Mouse (Mus musculus): Measurements from ENCODE around the gene Pigk.
"Not testable (repeated sequence)": the region's sequence is repeated elsewhere in the genome, so short reads cannot be mapped to it uniquely, and the experiment has no call there.

Gene Pigk

GRCm38 (mm10) chr3:152770056-152770455 is 56.2 kb downstream of the Pigk start:
- no peak for DNase-seq

- DNase-seq: no peak
Observed at GRCm38 (mm10) chr3:152776363-152776762, 62.5 kb downstream of the Pigk start.

- DNase-seq: no peak
Observed at GRCm38 (mm10) chr3:152776872-152777540, 63.1 kb downstream of the Pigk start.

- DNase-seq: no peak
Observed at GRCm38 (mm10) chr3:152779819-152780218, 65.9 kb downstream of the Pigk start.

- peak; percentile 58 for DNase-seq
Observed at GRCm38 (mm10) chr3:152783792-152784191, 69.9 kb downstream of the Pigk start.

GRCm38 (mm10) chr3:152784353-152784752 is 70.5 kb downstream of the Pigk start:
- not testable (repeated sequence) for DNase-seq

- DNase-seq: not testable (repeated sequence)
Observed at GRCm38 (mm10) chr3:152788301-152788953, 74.5 kb downstream of the Pigk start.

GRCm38 (mm10) chr3:152792601-152793000 is 78.7 kb downstream of the Pigk start:
- DNase-seq: peak; percentile 16

GRCm38 (mm10) chr3:152793006-152793405 is 79.1 kb downstream of the Pigk start:
- DNase-seq: no peak

GRCm38 (mm10) chr3:152796216-152796615 is 82.3 kb downstream of the Pigk start:
- no peak for DNase-seq

- no peak for DNase-seq
Observed at GRCm38 (mm10) chr3:152797354-152797753, 83.5 kb downstream of the Pigk start.

GRCm38 (mm10) chr3:152799738-152800431 is 86.0 kb downstream of the Pigk start:
- DNase-seq: peak; percentile 31

GRCm38 (mm10) chr3:152813905-152814304 is 100.0 kb downstream of the Pigk start:
- DNase-seq: no peak

- DNase-seq: no peak
Observed at GRCm38 (mm10) chr3:152815110-152815509, 101.2 kb downstream of the Pigk start.

GRCm38 (mm10) chr3:152820406-152820805 is 106.5 kb downstream of the Pigk start:
- DNase-seq: no peak

- DNase-seq: no peak
Observed at GRCm38 (mm10) chr3:152821202-152821601, 107.3 kb downstream of the Pigk start.

- DNase-seq: no peak
Observed at GRCm38 (mm10) chr3:152831377-152831776, 117.5 kb downstream of the Pigk start.

- DNase-seq: no peak
Observed at GRCm38 (mm10) chr3:152831974-152832373, 118.1 kb downstream of the Pigk start.

GRCm38 (mm10) chr3:152832436-152832835 is 118.5 kb downstream of the Pigk start:
- DNase-seq: no peak

- no peak for DNase-seq
Observed at GRCm38 (mm10) chr3:152837407-152837806, 123.5 kb downstream of the Pigk start.

- no peak for DNase-seq
Observed at GRCm38 (mm10) chr3:152837938-152838337, 124.0 kb downstream of the Pigk start.

GRCm38 (mm10) chr3:152841264-152841663 is 127.4 kb downstream of the Pigk start:
- DNase-seq: no peak

- DNase-seq: no peak
Observed at GRCm38 (mm10) chr3:152842648-152843047, 128.7 kb downstream of the Pigk start.

GRCm38 (mm10) chr3:152843925-152844324 is 130.0 kb downstream of the Pigk start:
- DNase-seq: no peak

Measured in cerebellum, adult 9-10 months (tissue).